Comparison of ENCODE assay signal across 8 mouse cellular contexts in the genomic region with DNA sequence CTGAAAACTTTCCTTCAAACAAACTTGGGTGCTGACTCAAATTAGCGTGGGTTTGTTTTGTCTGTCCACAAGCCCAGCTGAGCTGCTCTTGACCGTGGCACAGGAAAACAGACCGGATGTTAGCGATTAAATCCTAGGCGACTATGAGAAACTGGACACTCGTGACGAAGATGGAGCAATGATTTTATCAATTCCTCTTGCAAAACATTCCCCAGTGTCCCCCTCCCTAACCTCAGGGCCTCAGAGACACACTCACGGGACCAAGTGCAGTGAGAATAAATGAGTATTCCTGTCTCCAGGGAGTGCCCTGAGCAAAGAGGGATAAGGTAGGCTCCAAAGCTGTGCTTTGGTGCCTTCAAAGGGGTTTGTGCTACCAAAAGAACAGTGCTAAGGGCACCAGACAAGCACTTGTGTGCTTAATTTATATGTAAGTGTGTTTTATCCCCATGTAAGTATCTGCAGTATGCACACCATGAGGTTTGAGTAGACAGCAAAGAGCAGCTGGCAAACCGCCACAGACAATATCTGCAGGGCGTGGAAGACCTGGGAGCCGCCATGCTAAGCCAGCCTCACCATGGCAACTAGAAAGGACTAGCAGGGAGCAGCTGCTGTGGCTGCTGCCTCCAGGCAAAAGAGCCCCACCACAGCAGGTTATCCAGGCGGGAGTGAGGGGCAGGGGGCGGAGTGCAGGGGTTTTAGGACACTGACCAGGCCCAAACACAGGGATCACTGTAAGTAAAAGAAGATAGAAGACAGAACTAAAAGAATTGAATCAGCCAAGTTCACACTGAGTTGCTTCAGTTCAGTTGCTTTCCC. TPM values are rescaled to one million over a fixed set of nuclear protein-coding genes. Genes with fewer than 3 reads are reported as not detected.
A peak's percentile ranks its signal among the peaks of the same experiment; 100 is the strongest.
DNase-seq lines count a peak whose midpoint lies in the region; ATAC-seq and TF ChIP-seq lines count a peak whose summit lies in the region.
"Not testable (repeated sequence)": the region's sequence is repeated elsewhere in the genome, so short reads cannot be mapped to it uniquely, and the experiment has no call there.

No protein-coding gene starts in this region.

- H3K4me2 ChIP-seq in hindbrain, embryonic 12.5 days (replicated peaks); neural tube, embryonic 11.5 days (ENCODE audit: low read depth); stomach, postnatal 0 days (replicated peaks; ENCODE audit: low read depth): not testable (repeated sequence)

- not testable (repeated sequence) for H3K9me3 ChIP-seq in hindbrain, embryonic 12.5 days (replicated peaks); neural tube, embryonic 11.5 days (ENCODE audit: control insufficient read depth, low read length); stomach, postnatal 0 days (ENCODE audit: control insufficient read depth, low read length)

- peak; percentile 11 for DNase-seq in Muller cell, postnatal 12 days (ENCODE audit: inconsistent ontology term)
- DNase-seq in embryo, embryonic 9.5 days (ENCODE audit: extremely low spot score) = peak; percentile 67
- peak; percentile 30 to 32 for DNase-seq in kidney, postnatal 4 days
- DNase-seq in lung, postnatal 14 days = peak; percentile 2
- peak; percentile 75 for DNase-seq in neural tube, embryonic 11.5 days (ENCODE audit: low spot score)
- peak; percentile 26 for DNase-seq in stomach, postnatal 0 days (ENCODE audit: low spot score)

- TF ChIP-seq CTCF in stomach, postnatal 0 days (IDR thresholded peaks at IDR 0.05; ENCODE audit: low read depth) = not testable (repeated sequence)

- TF ChIP-seq EP300 in stomach, postnatal 0 days (optimal IDR thresholded peaks at IDR 0.05) = not testable (repeated sequence)

- WGBS in hindbrain, embryonic 12.5 days = 19% methylated on average over 7 of the region's 13 CpGs
- 30% methylated on average over 6 of the region's 13 CpGs for WGBS in neural tube, embryonic 11.5 days
- WGBS in stomach, postnatal 0 days = 16% methylated on average over 5 of the region's 13 CpGs

- H3K36me3 ChIP-seq in hindbrain, embryonic 12.5 days; neural tube, embryonic 11.5 days (ENCODE audit: control insufficient read depth, insufficient read depth, low read length); stomach, postnatal 0 days (ENCODE audit: control insufficient read depth, insufficient read depth, low read length): not testable (repeated sequence)

- 0 out of 2 replicates have a peak, but pooled peaks have one; percentile 52 for ATAC-seq in frontal cortex, adult (ENCODE audit: low TSS enrichment)
- peak; percentile 93 for ATAC-seq in hindbrain, embryonic 12.5 days (ENCODE audit: low FRiP score)
- peak; percentile 89 for ATAC-seq in neural tube, embryonic 11.5 days (ENCODE audit: insufficient read depth, low FRiP score, low TSS enrichment)
- ATAC-seq in stomach, postnatal 0 days (ENCODE audit: low FRiP score, low TSS enrichment) = peak; percentile 76

- H3K4me3 ChIP-seq in hindbrain, embryonic 12.5 days; neural tube, embryonic 11.5 days (ENCODE audit: low read depth, low read length); stomach, postnatal 0 days (ENCODE audit: low read depth, low read length): not testable (repeated sequence)

- not testable (repeated sequence) for H3K27me3 ChIP-seq in hindbrain, embryonic 12.5 days; neural tube, embryonic 11.5 days (ENCODE audit: control insufficient read depth, insufficient read depth, low read length); stomach, postnatal 0 days (ENCODE audit: control insufficient read depth, insufficient read depth, low read length)

- not testable (repeated sequence) for H3K4me1 ChIP-seq in hindbrain, embryonic 12.5 days; neural tube, embryonic 11.5 days (ENCODE audit: control insufficient read depth, insufficient read depth, low read length); stomach, postnatal 0 days (replicated peaks; ENCODE audit: control insufficient read depth, insufficient read depth)

- 0 out of 2 replicates have a peak overlapping the region, but pooled peaks have one; percentile 27 for H3K9ac ChIP-seq in hindbrain, embryonic 12.5 days
- not testable (repeated sequence) for H3K9ac ChIP-seq in neural tube, embryonic 11.5 days (ENCODE audit: low read length); stomach, postnatal 0 days (ENCODE audit: low read length)

- H3K27ac ChIP-seq in hindbrain, embryonic 12.5 days = peak overlapping the region; percentile 90
- peak overlapping the region; percentile 77 for H3K27ac ChIP-seq in neural tube, embryonic 11.5 days (ENCODE audit: low read depth, low read length)
- not testable (repeated sequence) for H3K27ac ChIP-seq in stomach, postnatal 0 days (replicated peaks)

RNA-seq across cellular contexts. Expression of a gene that starts 30.4 kb away (rescaled TPM):
- 850 and 876 TPM in 2 replicates for polyA plus RNA-seq in hindbrain, embryonic 12.5 days (2016; fragmentation: Nextera tagmentation; extraction: Ambion mirVana)
- polyA plus RNA-seq in neural tube, embryonic 11.5 days (2014; fragmentation: Nextera tagmentation; extraction: Ambion mirVana) = 845 and 923 TPM in 2 replicates
- polyA plus RNA-seq in stomach, postnatal 0 days (2015; fragmentation: Nextera tagmentation; extraction: Ambion mirVana) = 477 and 484 TPM in 2 replicates

Comparison
In these comparisons a context has a peak if more than half of its experiments do, and no peak if none do; other contexts are left out.
1. DNase-seq: peak in every context shown above with its lines; median percentile 75 in neural tube, embryonic 11.5 days; 67 in embryo, embryonic 9.5 days; 31 in kidney, postnatal 4 days; 26 in stomach, postnatal 0 days; 11 in Muller cell, postnatal 12 days; 2 in lung, postnatal 14 days.